Comparison of ENCODE assay signal across 23 mouse cellular contexts in the genomic region with DNA sequence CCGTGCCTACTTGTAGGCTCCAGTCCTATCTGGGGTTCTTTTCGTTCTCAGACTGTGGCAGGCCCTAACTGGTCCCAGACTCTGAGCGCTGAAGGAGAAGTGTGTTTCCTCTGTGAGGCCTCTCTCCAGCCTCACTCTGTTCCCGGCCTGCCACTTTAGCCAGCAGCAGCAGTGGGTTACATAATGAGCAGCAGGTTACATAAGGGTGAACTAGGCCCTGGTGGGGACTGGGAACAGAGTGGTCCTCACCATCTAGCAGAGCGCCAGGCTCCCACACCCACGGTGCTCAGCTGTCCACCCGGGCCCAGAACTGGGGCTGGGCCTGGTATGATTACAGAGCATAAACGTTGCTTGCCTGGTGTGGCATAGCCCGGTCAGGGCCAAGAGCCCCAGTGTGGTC.
DNase-seq lines count a peak whose midpoint lies in the region; ATAC-seq and TF ChIP-seq lines count a peak whose summit lies in the region.
"Had no signal": no experiment of that assay in that cellular context is flagged by ENCODE, and none has a peak within 500 bp of the region (broad histone marks: within the 10 kb centered on the region; RNA-seq: fewer than 3 reads in every experiment).

No protein-coding gene starts in this region.

- H3K4me3 ChIP-seq in kidney, embryonic 16.5 days (ENCODE audit: low read length), result no peak overlapping the region
- H3K4me3 ChIP-seq in lung, postnatal 0 days (ENCODE audit: low read depth, low read length), result no peak overlapping the region
- H3K4me3 ChIP-seq: forebrain, embryonic 13.5 days; heart, embryonic 13.5 days; liver, embryonic 13.5 days; megakaryocyte, embryonic 14.5 days; stomach, embryonic 15.5 days had no signal

- H3K27me3 ChIP-seq in kidney, embryonic 16.5 days (ENCODE audit: insufficient read depth, low read length), result no peaks in the 10 kb centered on the region
- no peaks in the 10 kb centered on the region for H3K27me3 ChIP-seq in lung, postnatal 0 days (replicated peaks; ENCODE audit: insufficient read depth, low read length)
- H3K27me3 ChIP-seq: forebrain, embryonic 13.5 days; liver, embryonic 13.5 days had no signal

- 82% methylated on average over 9 of the region's 9 CpGs for WGBS in kidney, embryonic 16.5 days
- 72% methylated on average over 9 of the region's 9 CpGs for WGBS in lung, postnatal 0 days

- no peak for TF ChIP-seq EP300 in lung, postnatal 0 days (IDR thresholded peaks at IDR 0.05)

- H3K27ac ChIP-seq in kidney, embryonic 16.5 days (ENCODE audit: low read length), result no peak overlapping the region
- no peak overlapping the region for H3K27ac ChIP-seq in lung, postnatal 0 days (ENCODE audit: low read length)
- H3K27ac ChIP-seq: forebrain, embryonic 13.5 days; liver, embryonic 13.5 days; stomach, embryonic 15.5 days had no signal

- intact Hi-C loops in gastrocnemius, postnatal 36 days (cut with DNase I), result no loop called here

- H3K4me1 ChIP-seq in kidney, embryonic 16.5 days (ENCODE audit: insufficient read depth, low read length), result peaks cover 6% of the 10 kb centered on the region
- H3K4me1 ChIP-seq in lung, postnatal 0 days (ENCODE audit: insufficient read depth, low read depth, low read length), result no peaks in the 10 kb centered on the region
- H3K4me1 ChIP-seq: liver, embryonic 13.5 days; megakaryocyte, embryonic 14.5 days; stomach, embryonic 15.5 days had no signal

- no peak overlapping the region for H3K4me2 ChIP-seq in kidney, embryonic 16.5 days (replicated peaks; ENCODE audit: low read depth, low read length)
- no peak overlapping the region for H3K4me2 ChIP-seq in lung, postnatal 0 days (replicated peaks; ENCODE audit: low read depth, low read length)
- H3K4me2 ChIP-seq: forebrain, embryonic 13.5 days; heart, embryonic 13.5 days; hindbrain, embryonic 14.5 days; liver, embryonic 13.5 days; stomach, embryonic 15.5 days had no signal

- no peak for TF ChIP-seq CTCF in lung, postnatal 0 days (IDR thresholded peaks at IDR 0.05)

- no peak for ATAC-seq in kidney, embryonic 16.5 days (ENCODE audit: low FRiP score, low TSS enrichment)
- ATAC-seq in lung, postnatal 0 days, result no peak
- ATAC-seq: forebrain, embryonic 13.5 days; inflammation-experienced regulatory T-cells, adult 6 months had no signal

- no peaks in the 10 kb centered on the region for H3K36me3 ChIP-seq in kidney, embryonic 16.5 days (ENCODE audit: insufficient read depth, low read length)
- H3K36me3 ChIP-seq in lung, postnatal 0 days (ENCODE audit: insufficient read depth, low read length), result no peaks in the 10 kb centered on the region
- H3K36me3 ChIP-seq: heart, embryonic 13.5 days; liver, embryonic 13.5 days; stomach, embryonic 15.5 days had no signal

- H3K9ac ChIP-seq in kidney, embryonic 16.5 days (replicated peaks; ENCODE audit: low read length), result no peak overlapping the region
- no peak overlapping the region for H3K9ac ChIP-seq in lung, postnatal 0 days (replicated peaks; ENCODE audit: low read depth)
- H3K9ac ChIP-seq: heart, embryonic 13.5 days; hindbrain, embryonic 14.5 days; liver, embryonic 13.5 days; stomach, embryonic 15.5 days had no signal

- no peaks in the 10 kb centered on the region for H3K9me3 ChIP-seq in kidney, embryonic 16.5 days (ENCODE audit: low read length)
- no peaks in the 10 kb centered on the region for H3K9me3 ChIP-seq in lung, postnatal 0 days (ENCODE audit: low read length)
- H3K9me3 ChIP-seq: forebrain, embryonic 13.5 days; heart, embryonic 13.5 days; liver, embryonic 13.5 days; megakaryocyte, embryonic 14.5 days; stomach, embryonic 15.5 days had no signal

- DNase-seq in gastrocnemius, adult 18-20 months (ENCODE audit: low spot score), result peak; percentile 11
- DNase-seq in gastrocnemius, postnatal 36 days, result no peak
- peak; percentile 54 for DNase-seq in kidney, adult 9 months
- DNase-seq in lung, postnatal 36 days, result peak; percentile 9
- no peak for DNase-seq in lung, postnatal 0 days (ENCODE audit: low spot score)
- DNase-seq in skeletal muscle tissue, adult 2 months (ENCODE audit: low read depth, low spot score), result peak; percentile 49
- no peak for DNase-seq in frontal cortex, postnatal 25 days (ENCODE audit: low spot score in 2 of 2)
- DNase-seq: adrenal gland, adult 8-10 months; cerebellum, adult 9-11 months; gastrocnemius, postnatal 14 days; heart, postnatal 14 days; liver, embryonic 13.5 days; lung, adult 2 months; midbrain, embryonic 14.5 days; right cerebral cortex, postnatal 4 days; thymus, postnatal 25 days had no signal

Comparison
In these comparisons a context has a peak if more than half of its experiments do, and no peak if none do; other contexts are left out.
1. DNase-seq: peak in gastrocnemius, adult 18-20 months (single experiment), kidney, adult 9 months (single experiment), lung, postnatal 36 days (single experiment) and skeletal muscle tissue, adult 2 months (single experiment); none in gastrocnemius, postnatal 36 days (0 of 2), lung, postnatal 0 days (single experiment) and frontal cortex, postnatal 25 days (0 of 2).